ENCODE assay signal across 12 mouse cellular contexts in the genomic region with DNA sequence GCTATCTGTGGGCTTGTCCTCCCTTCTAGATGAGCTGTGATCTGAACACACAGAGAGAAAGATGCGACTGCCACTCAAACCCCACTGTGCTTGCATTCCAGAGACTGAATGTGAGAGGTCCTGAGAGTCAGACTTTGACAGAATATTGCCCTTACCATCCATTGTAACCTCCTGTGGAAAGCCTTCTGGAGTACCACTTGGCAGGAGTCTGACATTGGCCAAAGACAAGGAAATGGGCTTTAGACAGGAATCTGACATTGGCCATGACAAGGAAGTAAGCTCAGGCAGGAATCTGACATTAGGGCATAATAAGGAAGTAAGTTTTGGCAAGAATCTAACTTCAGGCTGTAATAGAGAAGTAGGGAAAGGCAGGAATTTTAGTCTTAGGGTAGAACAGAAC.
A peak's percentile ranks its signal among the peaks of the same experiment; 100 is the strongest.
DNase-seq lines count a peak whose midpoint lies in the region; ATAC-seq and TF ChIP-seq lines count a peak whose summit lies in the region.
"Had no signal": no experiment of that assay in that cellular context is flagged by ENCODE, and none has a peak within 500 bp of the region (broad histone marks: within the 10 kb centered on the region; RNA-seq: fewer than 3 reads in every experiment).

No protein-coding gene starts in this region.

- H3K4me3 ChIP-seq in heart, adult 2 months = no peak overlapping the region
- no peak overlapping the region for H3K4me3 ChIP-seq in limb, embryonic 15.5 days
- no peak overlapping the region for H3K4me3 ChIP-seq in limb, embryonic 10.5 days
- H3K4me3 ChIP-seq in heart, embryonic 15.5 days = no peak overlapping the region
- no peak overlapping the region for H3K4me3 ChIP-seq in midbrain, embryonic 16.5 days (ENCODE audit: low read depth, low read length)

- H3K36me3 ChIP-seq in heart, adult 2 months (ENCODE audit: control insufficient read depth, insufficient read depth, low read length) = peaks cover 5% of the 10 kb centered on the region
- H3K36me3 ChIP-seq in limb, embryonic 15.5 days = no peaks in the 10 kb centered on the region
- no peaks in the 10 kb centered on the region for H3K36me3 ChIP-seq in limb, embryonic 10.5 days
- H3K36me3 ChIP-seq in heart, embryonic 15.5 days = no peaks in the 10 kb centered on the region
- H3K36me3 ChIP-seq in midbrain, embryonic 16.5 days (ENCODE audit: control insufficient read depth, insufficient read depth, low read length) = no peaks in the 10 kb centered on the region

- intact Hi-C loops in heart, adult 2 months (cut with DNase I) = loop anchor here (5.0 kb wide), 2 partner anchors 39 to 199 kb away; a partner anchor contains a TSS
- intact Hi-C loops in heart, postnatal 36 days (cut with DNase I) = loop anchor here (2.0 to 5.0 kb wide), 2 partner anchors 81 to 200 kb away; a partner anchor contains a TSS

- no peaks in the 10 kb centered on the region for H3K79me2 ChIP-seq in heart, adult 2 months (replicated peaks; ENCODE audit: control insufficient read depth, insufficient read depth, low read length)

- DNase-seq in heart, adult 2 months = no peak
- no peak for DNase-seq in heart, postnatal 36 days
- no peak for DNase-seq in limb, embryonic 10.5 days (ENCODE audit: low spot score)
- no peak for DNase-seq in right cerebral cortex, adult 18-20 months
- DNase-seq in urinary bladder, adult 18-20 months (ENCODE audit: low spot score in 2 of 2) = no peak
- DNase-seq: kidney, adult 8-10 months; right cerebral cortex, postnatal 4 days; thymus, adult 18-20 months had no signal

- H3K27me3 ChIP-seq in heart, adult 2 months (ENCODE audit: control insufficient read depth, insufficient read depth, low read length) = no peaks in the 10 kb centered on the region
- H3K27me3 ChIP-seq in limb, embryonic 15.5 days = no peaks in the 10 kb centered on the region
- H3K27me3 ChIP-seq in limb, embryonic 10.5 days (ENCODE audit: low read depth, poor library complexity, severe bottlenecking) = no peaks in the 10 kb centered on the region
- no peaks in the 10 kb centered on the region for H3K27me3 ChIP-seq in heart, embryonic 15.5 days
- no peaks in the 10 kb centered on the region for H3K27me3 ChIP-seq in midbrain, embryonic 16.5 days (ENCODE audit: control insufficient read depth, insufficient read depth, low read depth, low read length)

- no peak for TF ChIP-seq CTCF in heart, adult 2 months (IDR thresholded peaks at IDR 0.05)

- ATAC-seq in limb, embryonic 15.5 days (ENCODE audit: insufficient number of reproducible peaks, low FRiP score, low TSS enrichment, low read depth) = no peak
- no peak for ATAC-seq in heart, embryonic 15.5 days (replicated peaks; ENCODE audit: insufficient number of reproducible peaks, insufficient read depth, low FRiP score, low read depth)
- ATAC-seq in midbrain, embryonic 16.5 days = no peak

- TF ChIP-seq POLR2A in heart, adult 2 months (IDR thresholded peaks at IDR 0.05; ENCODE audit: insufficient read depth, low read depth, low read length) = no peak

- no peak overlapping the region for H3K9ac ChIP-seq in heart, adult 2 months (ENCODE audit: low read depth, low read length)
- no peak overlapping the region for H3K9ac ChIP-seq in limb, embryonic 15.5 days
- H3K9ac ChIP-seq in heart, embryonic 15.5 days = no peak overlapping the region
- no peak overlapping the region for H3K9ac ChIP-seq in midbrain, embryonic 16.5 days (ENCODE audit: low read depth, low read length)

- no peak overlapping the region for H3K4me2 ChIP-seq in limb, embryonic 15.5 days
- no peak overlapping the region for H3K4me2 ChIP-seq in heart, embryonic 15.5 days
- H3K4me2 ChIP-seq in midbrain, embryonic 16.5 days (ENCODE audit: low read length) = no peak overlapping the region

- H3K27ac ChIP-seq in heart, adult 2 months = peak overlapping the region; percentile 87
- 0 out of 2 replicates have a peak overlapping the region, but pooled peaks have one; percentile 3 for H3K27ac ChIP-seq in limb, embryonic 15.5 days
- H3K27ac ChIP-seq in limb, embryonic 10.5 days = no peak overlapping the region
- peak overlapping the region; percentile 98 for H3K27ac ChIP-seq in heart, embryonic 15.5 days
- 0 out of 2 replicates have a peak overlapping the region, but pooled peaks have one; percentile 10 for H3K27ac ChIP-seq in midbrain, embryonic 16.5 days (ENCODE audit: low read length)
- H3K27ac ChIP-seq: macrophage had no signal

- 82% methylated on average over 1 of the region's 1 CpGs for WGBS in heart, adult 2 months
- 76% methylated on average over 1 of the region's 1 CpGs for WGBS in limb, embryonic 15.5 days
- WGBS in limb, embryonic 10.5 days = 87% methylated on average over 1 of the region's 1 CpGs
- WGBS in heart, embryonic 15.5 days = 59% methylated on average over 1 of the region's 1 CpGs
- 46% methylated on average over 1 of the region's 1 CpGs for WGBS in midbrain, embryonic 16.5 days

- peaks cover 14% of the 10 kb centered on the region for H3K4me1 ChIP-seq in heart, adult 2 months (ENCODE audit: control insufficient read depth, insufficient read depth, low read length)
- H3K4me1 ChIP-seq in limb, embryonic 15.5 days = peaks cover 14% of the 10 kb centered on the region
- peaks cover 30% of the 10 kb centered on the region for H3K4me1 ChIP-seq in limb, embryonic 10.5 days
- peaks cover 24% of the 10 kb centered on the region for H3K4me1 ChIP-seq in heart, embryonic 15.5 days (replicated peaks)
- peaks cover 20% of the 10 kb centered on the region for H3K4me1 ChIP-seq in midbrain, embryonic 16.5 days (ENCODE audit: control insufficient read depth, insufficient read depth, low read length)

- TF ChIP-seq EP300 in heart, adult 2 months (IDR thresholded peaks at IDR 0.05; ENCODE audit: insufficient read depth, low read depth, low read length) = no peak

- no peaks in the 10 kb centered on the region for H3K9me3 ChIP-seq in limb, embryonic 15.5 days
- no peaks in the 10 kb centered on the region for H3K9me3 ChIP-seq in limb, embryonic 10.5 days (replicated peaks)
- H3K9me3 ChIP-seq in heart, embryonic 15.5 days (replicated peaks) = no peaks in the 10 kb centered on the region
- H3K9me3 ChIP-seq in midbrain, embryonic 16.5 days (replicated peaks; ENCODE audit: control insufficient read depth, low read length, poor library complexity, severe bottlenecking) = no peaks in the 10 kb centered on the region
